Mouse (Mus musculus): ENCODE measurements at regions not wholly inside any gene's neighbourhood (a gene's known extent, or its start where the extent isn't known, plus 50 kb on each side); places are given as distances from the start of the nearest gene placed in this dataset.

DNA sequence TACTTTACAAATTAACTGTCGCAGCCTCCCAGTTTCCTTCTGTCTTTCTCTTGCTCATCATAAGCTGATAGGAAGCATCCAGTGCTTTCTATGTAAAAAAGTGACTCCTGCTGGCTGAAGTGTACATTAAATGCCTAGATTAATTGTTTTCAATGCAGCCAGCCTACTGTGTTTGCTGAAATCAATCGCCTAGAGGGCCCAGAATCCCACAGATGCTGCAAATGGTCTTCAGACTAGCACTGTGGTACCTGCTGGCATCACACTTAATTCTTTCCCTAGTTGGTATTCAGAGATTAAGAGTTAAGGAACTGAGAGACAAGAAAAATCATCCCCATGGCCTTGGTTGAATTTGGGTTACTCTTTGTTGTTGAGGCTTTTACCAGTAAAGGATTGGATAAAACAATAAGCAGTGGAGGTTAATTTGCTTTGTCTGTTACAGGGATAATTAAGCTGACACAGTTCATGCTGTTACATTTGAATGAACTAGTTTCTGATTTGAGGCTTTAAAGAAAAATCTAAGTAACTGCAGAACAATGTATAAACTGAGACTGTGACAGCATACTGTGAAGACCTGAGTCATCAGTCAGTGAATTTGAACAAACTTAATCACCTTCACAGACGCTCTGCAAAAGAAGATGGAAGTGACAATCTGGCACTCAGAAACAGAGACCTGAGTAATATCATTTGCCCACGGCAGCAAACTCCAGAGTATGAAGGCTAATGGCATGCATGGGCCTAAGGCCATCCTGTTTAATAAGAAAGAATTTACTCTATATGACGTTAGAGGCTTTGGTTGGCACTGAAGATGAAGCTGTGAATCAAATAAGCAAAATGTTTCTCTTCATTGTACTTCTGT, 339.0 kb upstream of the Ddi1 start:
- no peak for DNase-seq

Measured in right cerebral cortex, postnatal 4 days (tissue).